Mouse (Mus musculus) skeletal muscle tissue, adult 2 months (tissue): ENCODE measurements around the gene Lpp.

Source experiments
- DNase-seq: peaks from one replicate; pipeline ENCODE4 v3.0.0-alpha.2; 2012; ENCODE audit warnings: low read depth, low spot score

Lpp gene

DNA sequence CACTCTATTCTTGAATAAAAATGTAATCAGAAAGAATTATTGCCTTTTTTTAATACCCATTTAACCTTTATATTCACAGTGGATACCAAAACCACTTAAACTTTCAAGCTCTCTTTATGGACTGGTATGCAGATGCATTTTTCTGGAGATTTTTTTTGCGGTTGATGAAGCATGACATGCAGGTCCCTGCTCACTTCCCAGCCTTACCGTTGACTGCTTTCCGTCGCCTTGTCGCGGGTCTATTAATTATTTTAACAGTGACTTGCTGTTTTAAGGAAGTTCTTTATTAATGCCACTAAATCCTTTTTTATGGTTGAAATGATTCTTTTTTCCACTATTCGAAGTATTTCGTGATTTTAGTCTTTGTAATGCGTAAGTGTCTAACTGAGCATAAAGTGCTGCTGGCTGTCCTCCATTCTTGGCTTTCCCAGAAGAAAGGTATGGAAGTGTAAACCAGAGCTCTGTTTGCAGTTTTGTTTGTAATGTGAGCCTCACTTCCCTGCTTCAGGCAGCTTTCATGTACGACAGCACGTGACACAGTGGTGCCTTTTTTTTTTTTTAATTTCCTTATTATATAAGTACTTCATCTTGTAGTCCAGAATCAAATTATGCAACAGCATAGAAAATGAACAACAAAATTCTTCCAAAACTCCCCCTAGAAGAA, 526.2 kb downstream of the Lpp start:
- no peak for DNase-seq

DNA sequence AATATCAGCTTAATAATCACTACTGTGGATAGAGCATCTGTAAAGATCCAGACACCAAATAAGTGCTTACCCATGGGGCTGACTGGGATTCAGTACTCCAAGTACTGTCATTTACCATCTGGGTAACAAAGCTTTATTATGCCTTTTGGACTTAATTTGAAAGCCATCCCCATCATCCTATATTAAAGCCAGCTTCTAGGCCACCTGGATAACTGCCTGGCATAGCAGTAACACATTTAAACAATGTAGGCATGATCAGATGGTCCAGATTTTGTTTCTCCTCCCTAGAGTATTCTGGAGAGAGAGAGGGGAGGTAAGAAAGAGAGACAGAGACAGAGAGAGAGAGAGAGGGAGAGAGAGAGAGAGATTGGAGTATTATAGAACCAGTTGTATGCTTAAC, 536.8 kb downstream of the Lpp start:
- DNase-seq = no peak

DNA sequence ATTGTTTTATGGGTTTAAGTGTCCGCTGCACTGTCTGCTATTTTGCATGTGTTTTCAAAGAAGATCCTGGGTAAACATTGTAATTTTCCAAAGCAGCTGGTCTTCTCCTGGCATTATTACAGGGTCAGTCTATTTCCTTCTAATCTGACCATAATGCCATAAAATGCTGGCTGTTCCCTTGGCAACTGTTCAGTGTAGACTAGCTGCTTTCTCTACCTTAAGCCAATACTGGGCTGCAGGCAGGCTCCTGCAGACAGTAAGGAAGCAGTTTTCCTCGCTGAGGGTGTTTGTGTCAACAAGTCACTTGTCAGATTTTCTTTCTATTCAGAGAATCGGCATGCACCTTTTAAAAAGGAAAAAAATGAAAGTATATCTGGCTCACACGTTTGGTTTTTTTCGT, 537.3 kb downstream of the Lpp start:
- no peak for DNase-seq

DNA sequence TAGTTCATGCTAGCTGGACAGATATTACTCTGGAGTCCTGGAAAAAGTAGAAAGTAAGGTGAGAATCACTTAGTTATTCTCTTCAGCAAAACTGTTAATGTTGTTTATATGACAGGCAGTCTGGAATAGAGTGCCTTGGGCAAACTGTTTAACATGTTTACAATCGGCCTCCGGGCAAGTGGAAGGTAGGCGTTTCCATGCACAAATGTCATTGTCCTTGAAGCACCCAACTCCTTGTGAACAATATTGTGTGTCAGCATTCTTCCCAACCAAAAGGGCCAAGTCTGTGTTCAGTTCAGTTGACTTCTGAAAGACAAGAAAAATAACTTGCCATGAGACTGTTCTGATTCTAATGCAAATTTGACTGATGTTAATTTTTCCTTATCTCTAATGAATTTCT, 539.5 kb downstream of the Lpp start:
- DNase-seq = no peak

DNA sequence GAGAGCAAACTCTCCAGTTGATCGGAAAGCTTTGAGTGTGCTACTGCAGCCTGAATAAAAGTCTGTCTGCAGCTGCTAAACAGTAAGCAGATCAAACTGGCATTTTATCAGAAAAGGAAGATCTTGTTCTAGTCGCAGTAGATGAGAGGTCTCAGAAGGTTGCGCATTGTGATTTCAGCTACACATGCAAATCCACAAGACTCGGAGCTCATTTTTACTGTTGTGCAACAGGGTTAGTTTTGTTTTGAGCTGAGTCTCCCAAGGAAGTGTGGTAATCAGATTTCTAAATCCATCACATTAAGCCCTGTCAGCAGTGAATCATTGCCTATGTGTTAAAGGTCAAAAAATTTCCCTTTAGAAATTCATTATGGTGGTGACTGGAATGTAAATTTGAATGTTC, 540.4 kb downstream of the Lpp start:
- DNase-seq = peak; percentile 81

DNA sequence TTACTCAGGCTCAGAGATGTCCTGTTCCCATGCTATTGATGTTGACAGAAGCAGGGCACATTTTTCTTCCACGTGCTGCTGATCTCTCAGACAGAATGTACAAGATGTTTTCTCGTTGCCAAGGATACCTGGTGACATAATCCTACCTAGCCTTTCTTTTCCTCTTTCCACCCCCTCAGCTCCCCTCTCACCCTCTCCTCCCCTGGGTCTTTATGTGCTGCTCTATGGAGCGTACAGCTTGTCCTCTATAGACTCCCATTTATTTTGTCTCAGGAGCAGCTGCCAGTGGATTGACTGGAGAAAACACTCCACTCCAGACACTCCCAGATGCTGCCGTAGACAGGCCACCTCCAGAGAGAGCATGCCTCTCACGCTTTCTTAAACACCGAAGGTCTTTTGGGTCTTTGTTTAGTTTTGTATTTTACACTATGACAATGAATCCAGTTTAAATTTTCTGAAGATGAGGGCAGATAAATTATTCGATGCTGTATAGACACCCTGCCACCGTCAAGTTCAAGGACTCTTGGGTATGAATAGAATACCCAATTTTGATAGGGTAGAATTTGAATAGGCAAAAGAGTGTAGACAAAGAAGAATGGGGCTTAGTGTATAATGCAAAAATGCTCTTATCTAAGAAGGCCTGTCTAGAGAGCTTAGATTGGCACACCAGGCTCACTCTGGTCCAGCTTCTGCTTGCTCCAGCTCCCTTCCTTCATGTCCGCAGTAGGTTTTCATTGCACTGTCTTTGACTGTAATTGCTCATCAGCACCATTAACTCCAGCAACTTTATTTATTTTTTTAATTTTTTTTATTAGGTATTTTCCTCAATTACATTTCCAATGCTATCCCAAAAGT, 548.2 kb downstream of the Lpp start:
- no peak for DNase-seq

DNA sequence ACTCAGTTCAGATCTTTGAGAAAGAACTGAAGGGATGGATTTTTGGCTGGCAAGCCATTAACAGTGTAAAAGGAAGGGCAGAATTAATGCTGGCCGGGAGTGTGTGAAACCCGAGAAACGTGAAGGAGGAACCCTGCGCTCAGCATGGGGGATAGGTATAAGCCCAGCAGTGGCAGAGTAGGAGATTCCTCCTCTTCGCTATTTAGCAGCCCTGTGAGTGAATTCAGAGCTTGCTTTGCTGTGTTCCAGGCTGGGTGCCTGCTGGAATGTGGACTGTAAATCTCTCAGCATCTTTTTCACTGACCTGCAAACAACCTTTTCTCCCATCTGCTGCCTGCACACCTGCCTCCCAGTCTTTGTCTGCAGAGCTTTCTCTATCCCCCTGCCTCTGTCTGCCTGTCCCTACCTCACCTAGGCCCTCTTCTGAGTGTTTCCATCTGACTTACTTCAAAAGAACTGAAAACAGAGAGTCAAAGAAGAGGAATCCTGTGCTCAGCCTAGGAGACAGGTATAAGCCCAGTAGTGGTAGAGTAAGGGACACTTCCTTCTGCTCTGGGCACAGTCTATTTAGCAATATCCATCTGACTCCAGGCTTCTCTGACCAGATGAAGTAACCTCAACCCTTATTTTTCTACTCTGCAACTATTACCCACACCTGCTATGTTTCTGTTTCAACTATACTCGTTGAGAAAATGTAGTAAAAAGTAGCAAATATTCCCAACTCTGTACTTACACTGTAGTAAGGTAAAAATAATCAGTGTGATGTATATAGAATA, 550.4 kb downstream of the Lpp start:
- DNase-seq = no peak

DNA sequence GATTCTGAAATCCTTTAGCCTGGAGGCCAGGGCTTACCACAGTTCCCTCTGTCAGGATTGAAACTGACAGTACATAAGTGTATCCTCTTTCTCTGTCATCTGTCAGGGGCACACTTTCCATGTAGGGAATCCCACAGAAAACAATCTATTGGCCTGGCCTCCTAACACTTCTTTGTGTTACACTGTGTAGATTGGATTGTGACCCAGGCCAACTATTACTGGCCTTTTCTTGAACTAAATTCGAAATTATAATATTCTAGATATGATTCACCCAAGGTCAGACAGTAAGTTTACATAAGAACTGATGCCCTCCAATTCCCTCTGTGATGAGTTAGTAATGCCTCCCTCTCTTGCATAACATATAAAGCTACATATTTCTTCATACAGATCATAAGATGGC, 553.0 kb downstream of the Lpp start:
- no peak for DNase-seq

DNA sequence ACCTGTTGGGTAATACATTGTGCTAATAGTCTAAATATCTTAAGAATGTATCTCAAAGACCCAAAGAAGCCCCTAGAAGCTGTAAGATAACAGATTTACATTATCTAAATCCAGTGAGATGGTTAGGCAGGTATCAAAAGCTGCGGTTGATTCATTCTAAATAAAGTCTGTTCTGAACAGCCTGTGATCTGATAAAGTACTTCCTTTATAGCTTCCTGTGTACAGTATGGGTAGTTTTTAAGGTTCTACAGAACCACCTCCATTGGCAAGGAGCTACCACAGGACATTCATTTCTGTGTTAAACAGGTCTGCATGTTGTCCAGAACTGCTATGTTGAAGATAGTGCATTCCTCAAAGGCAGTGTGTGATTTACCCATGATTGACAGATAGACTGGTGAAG, 554.2 kb downstream of the Lpp start:
- DNase-seq = no peak

DNA sequence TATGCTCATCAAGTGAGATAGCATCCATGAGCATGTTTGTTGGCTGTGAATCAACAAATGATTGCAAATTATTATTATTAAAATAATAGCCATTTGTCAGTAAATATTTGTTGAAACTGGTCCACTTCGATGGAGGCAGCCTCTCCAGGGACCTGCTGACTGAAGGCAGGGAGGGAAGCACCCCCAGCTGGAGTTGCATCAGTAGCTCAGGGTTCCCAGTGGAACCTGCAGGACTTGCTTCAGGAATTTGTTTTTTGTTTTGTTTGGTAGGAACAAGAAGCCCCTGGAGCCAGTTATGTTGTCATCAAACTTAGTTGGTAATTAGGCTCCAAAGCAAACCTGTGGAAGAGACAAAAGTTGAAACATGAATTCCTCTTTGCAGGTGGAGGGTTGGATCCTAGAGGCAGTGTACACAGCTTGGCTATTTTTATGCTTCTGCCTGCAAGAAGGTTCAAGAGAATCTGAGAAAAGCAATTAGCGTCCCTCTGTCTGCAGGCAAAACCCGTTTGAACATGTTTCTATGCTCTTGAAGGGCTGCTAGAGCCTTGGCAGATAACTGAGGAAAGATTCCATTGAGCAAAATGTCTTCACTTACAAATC, 554.9 kb downstream of the Lpp start:
- DNase-seq = peak; percentile 36

DNA sequence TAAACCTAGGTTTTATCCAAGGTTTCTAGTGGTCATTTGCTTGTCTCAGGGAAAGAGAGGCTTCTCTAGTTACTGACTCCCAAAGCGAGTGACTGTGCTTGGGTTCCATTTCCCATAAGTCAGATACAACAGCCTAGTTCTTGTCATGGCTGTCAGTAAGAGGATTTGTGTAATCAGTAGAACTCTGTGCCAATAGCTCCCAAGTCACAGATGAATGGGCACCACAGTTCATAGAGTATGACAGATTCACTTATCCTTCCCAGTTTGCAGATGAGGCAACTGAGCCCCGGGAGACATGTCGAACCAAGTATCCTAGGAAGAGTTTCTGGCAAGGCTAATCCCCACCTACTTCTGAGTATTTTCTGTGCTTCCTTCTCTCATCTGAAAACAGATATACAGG, 556.0 kb downstream of the Lpp start:
- DNase-seq = no peak

DNA sequence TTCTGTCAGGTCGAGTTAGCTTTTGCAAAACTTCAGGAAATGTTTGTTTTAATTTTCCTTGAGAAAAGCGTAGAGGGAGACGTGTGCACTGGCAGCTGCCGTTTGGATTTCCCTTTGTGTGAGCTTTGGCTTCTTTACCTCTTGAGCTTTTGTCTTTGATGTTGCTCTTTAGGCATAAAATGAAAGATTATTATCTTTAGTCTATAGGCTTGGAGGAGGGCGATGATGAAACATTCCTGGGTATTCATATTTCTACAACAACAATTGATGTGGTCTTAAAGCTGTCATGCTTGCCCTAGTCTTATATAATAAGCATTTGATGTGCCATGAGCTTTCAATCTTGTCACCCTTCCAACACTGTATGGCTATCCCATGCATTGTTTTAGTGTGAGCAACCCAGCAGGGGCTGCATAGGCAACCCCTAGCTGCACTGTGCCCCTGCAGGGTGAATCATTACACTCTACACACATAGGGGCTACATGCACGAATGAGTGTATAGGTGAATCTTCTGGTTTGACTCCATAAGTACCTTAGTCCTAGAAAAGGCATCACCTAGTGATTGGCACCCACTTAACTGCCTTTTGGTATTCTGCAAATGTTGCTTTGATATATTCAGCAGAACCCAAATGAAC, 556.9 kb downstream of the Lpp start:
- no peak for DNase-seq

DNA sequence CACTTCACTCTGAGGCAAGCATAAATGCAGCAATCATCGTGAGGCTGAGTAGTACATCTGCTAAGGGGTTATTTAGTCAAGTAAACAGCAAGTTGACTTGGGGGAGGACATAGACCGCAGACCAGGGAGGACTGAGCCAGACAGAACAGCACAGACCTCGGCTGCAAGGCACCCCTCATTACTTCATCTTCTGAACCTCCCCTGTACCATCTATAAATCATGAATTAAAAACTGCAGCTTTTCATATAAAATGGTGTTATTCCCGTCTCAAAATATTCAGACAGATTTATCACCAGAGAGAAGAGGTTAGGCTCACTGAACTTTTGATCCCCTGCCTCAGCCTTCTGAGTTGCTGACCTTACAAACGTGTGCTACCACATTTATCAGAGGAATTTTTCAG, 558.6 kb downstream of the Lpp start:
- no peak for DNase-seq

DNA sequence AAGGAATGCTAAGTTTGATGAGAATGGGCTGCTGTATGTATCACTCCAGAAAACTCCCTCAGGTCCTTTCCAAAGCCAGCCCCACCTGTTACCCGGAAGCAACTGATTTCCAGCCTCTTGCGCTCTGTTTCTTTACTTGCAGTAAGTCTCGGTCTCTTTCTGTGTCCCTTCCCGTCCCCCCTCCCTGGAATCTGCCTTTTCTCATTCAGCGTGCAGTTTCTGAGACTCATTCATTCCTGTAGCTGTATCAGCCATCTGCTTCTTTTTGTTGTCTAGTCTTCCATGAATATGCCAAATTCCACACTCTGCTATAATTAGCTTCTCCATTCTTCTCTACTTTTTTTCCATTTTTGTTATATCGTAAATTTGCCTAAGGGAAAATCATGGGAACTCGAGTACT, 561.7 kb downstream of the Lpp start:
- no peak for DNase-seq

DNA sequence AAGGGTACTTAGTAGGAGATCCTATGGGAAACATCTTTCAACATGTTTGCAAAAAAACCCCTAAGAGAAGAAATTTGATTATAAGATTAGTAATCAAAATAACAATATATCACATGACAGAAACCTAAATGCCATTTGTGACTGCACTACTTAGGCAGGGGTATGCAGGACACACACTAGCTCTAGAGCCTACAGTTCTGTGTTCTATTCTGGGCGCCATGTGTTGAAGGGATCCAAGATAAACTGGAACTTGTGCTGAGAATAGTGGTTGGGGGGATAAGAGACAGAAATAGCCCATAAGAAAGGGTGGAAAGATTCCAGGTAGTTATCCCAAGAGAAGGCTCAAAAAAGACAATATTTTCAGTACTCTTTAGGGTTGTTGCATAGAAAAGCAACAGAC, 565.4 kb downstream of the Lpp start:
- no peak for DNase-seq

DNA sequence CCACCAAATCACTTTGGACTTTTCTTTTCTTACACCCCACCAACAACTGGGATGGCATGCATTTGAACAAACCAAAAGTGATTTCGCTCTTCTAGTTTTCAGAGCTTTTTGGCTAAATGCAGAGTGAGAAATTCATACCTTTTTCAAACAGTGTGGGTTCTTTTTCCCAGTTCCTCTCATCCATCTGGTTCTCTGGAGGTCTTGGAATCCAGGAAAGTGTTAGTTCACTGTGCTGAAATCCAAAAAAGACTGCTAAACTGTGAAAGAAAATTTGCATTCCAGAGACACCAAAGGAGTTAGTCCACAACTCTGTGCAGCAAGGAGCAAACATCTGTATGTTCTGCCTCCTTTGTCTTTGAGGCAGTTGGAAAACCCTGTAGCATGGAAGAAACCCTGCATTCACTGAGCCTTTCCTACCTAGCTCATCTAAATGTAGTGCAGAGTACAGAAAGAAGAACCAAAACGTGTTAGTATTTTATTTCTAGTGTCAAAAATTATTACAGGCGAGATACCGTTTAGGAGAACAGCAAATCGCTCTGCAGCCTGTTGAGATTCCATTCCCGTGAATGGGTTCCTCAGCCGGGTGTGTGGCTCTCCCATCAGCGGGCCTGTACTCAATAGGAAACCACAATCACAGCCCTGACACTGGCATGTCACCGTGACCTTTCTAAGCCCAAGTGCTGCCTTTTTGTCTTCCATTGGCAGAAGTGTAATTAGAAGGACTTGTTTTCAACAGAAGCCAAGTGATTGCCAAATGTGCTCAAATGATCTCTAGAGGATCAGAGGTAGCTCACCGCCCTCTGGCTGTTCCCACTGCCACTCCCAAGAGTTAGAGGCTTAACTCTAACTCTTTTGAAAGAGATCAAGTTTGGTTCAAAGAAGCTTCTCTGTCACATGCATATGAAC, 567.8 kb downstream of the Lpp start:
- DNase-seq = peak; percentile 27

DNA sequence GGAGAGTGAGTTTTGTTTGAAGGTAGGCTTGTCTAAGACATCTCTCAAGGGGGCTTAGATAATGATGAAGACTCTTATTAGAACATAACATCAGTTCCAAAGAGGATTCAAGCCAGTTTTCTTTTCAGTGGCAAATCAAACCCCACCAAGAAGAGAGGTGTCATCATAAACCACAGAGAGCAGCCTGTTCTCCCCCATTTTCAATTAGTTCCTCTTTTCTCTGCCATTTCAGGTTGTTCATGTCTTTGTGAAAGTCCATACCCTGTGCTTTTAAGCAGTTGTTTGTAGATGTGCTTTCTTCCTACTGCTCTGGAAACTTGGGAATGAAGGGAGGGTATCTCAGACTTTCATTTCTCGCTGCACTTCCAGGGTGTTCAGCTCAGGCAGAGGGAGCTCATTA, 571.0 kb downstream of the Lpp start:
- DNase-seq = no peak

DNA sequence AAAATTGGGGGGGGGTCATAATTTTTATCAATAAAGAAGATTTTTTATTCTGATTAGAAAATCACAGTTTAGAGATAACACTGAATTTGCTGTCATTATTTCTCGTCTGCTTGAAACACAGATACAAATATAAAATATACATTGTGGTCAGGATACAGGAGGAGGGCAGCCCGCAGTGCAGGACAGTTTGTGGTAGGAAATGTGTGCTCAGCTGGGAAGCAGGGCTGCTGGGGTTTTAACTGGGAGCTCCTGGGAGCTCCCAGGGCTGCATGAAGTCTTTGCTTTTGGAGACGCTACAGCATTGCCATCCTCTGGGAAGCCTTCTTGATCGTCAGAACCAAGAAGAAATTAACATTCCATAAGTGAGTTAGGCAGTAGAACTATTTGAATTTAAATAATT, 571.8 kb downstream of the Lpp start:
- no peak for DNase-seq

DNA sequence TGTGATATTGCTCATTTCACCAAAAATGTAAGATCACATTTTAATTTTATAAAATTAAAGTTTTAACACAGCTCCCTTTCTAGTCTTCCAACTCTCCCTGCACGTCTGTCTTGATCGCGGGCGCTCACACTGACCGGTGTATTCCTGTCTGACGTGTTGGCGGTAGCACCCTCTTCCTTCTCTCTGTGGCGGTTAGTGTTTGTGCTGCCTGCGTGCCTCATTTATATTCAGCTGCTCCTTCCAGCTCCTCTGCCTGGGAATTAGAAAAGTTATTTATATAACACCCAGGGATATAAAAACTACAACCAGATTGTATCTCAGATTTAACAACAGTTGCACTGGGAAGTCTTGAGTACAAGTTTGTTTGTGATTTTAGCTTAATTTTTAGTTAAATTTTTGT, 573.2 kb downstream of the Lpp start:
- no peak for DNase-seq

DNA sequence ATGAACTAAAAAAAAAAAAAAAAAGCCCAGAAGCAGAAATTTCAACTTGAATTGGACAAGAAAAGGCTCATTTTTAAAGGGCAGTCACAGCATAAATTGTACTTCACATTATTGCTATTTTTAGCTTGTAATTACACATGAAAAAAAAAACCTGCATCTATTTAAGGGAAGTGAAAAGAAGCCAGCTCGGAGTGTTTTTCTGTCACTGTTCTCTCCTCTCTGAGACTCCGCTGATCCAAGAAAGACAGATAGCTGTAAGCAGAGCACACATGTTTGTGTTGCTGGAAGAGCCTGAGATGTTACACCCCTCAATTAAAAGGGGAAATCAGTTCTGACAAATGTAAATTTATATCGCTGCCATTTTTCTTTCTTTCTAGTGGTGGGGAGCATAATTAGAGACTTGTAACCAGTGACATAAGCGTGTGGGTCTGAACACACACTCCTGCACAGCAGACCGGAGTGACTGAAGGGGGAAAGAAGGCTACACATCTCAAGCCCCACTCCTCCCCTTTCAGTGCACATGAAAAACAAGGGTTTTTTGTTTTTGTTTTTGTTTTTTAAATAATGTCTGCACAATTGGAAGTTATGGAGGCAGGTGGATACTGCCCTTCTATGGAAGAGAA, 579.8 kb downstream of the Lpp start:
- no peak for DNase-seq
